Mouse (Mus musculus): ENCODE results near the gene Wwox. TPM values are rescaled to one million over a fixed set of nuclear protein-coding genes. Genes with fewer than 3 reads are reported as not detected.

Wwox gene
- total and polyA plus RNA-seq, 3 experiments, result 7.6 to 61.8 (median 12.2) TPM

DNA sequence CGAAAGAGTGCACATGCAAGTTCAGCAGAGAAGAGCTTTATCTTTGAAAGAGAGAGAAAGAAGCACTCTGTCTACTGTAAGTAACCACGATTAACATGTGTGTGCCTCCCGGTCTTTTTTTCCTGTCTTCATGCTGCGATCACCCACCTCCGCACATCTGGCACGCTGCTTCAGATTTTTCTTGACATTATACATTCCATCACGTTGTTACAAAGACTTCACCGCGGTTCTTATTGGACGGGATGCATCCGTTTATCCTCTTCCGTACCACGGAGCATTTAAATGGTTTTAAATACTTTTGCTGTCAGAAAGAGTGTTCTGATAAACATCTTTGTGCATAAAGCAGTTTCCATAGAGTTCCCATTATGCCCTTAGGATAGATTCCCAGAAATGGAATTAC, 816.1 kb downstream of the Wwox start:
- Histone ChIP-seq H3K9ac (ENCODE audit: control insufficient read depth, low read depth, low read length, poor library complexity, severe bottlenecking) (no peak overlapping the region), H3K36me3 (ENCODE audit: control insufficient read depth in 1 of 2, insufficient read depth in 2 of 2, low read length in 2 of 2) (no peaks in the 10 kb centered on the region), H3K4me1 (ENCODE audit: control insufficient read depth in 1 of 2, insufficient read depth in 2 of 2, low read length in 2 of 2) (no peaks in the 10 kb centered on the region), H3K27ac (ENCODE audit: control insufficient read depth, low read depth, low read length) (no peak overlapping the region), H3K27me3 (ENCODE audit: control insufficient read depth in 1 of 2, insufficient read depth in 2 of 2, low read length in 2 of 2) (no peaks in the 10 kb centered on the region), H3K79me2 (ENCODE audit: control insufficient read depth, insufficient read depth, low read length, poor library complexity) (no peaks in the 10 kb centered on the region), H3K9me3 (replicated peaks; ENCODE audit: insufficient read depth, low read length) (no peaks in the 10 kb centered on the region), H3K4me3 (ENCODE audit: control insufficient read depth in 1 of 2, insufficient read depth in 1 of 2, low read depth in 2 of 2, low read length in 2 of 2) (no peak overlapping the region)
- TF ChIP-seq KAT2A (conservative IDR thresholded peaks at IDR 0.05; ENCODE audit: low read depth, low read length) (no peak), ELF1 (IDR thresholded peaks at IDR 0.05; ENCODE audit: low read depth, low read length) (no peak), MXI1 (IDR thresholded peaks at IDR 0.05; ENCODE audit: low read depth, low read length) (no peak), TCF12 (IDR thresholded peaks at IDR 0.05; ENCODE audit: low read depth, low read length) (no peak), SIN3A (IDR thresholded peaks at IDR 0.05; ENCODE audit: low read length) (no peak)
- DNase-seq (ENCODE audit: low read depth, low spot score), result no peak

DNA sequence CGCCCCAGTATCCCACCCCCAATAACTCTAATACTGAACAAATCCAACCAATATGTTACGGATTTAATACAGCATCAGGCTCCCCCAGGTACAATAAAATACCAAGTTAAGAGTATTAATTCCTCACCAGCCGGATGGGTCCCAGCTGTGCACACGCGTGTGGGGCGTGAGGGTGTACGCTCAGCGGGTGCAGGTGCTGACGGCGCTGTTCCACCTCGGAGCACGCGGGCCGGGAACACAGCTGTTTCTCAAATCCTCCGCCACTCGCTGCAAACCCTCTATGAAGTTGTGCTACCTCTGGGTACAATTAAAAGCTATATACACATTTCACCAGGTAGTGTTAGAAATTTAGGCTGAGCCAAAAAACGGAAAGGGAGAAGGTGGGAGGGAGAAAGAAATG, 818.0 kb downstream of the Wwox start:
- H3K36me3 ChIP-seq (ENCODE audit: control insufficient read depth in 1 of 2, insufficient read depth in 2 of 2, low read length in 2 of 2), result no peaks in the 10 kb centered on the region
- H3K27ac ChIP-seq (ENCODE audit: control insufficient read depth, low read depth, low read length), result no peak overlapping the region
- H3K27me3 ChIP-seq (ENCODE audit: control insufficient read depth in 1 of 2, insufficient read depth in 2 of 2, low read length in 2 of 2), result no peaks in the 10 kb centered on the region
- TF ChIP-seq ZC3H11A (IDR thresholded peaks at IDR 0.05; ENCODE audit: low read depth, low read length), result no peak
- TF ChIP-seq CTCF (IDR thresholded peaks at IDR 0.05 in 2 of 3, conservative IDR thresholded peaks at IDR 0.05 in 1 of 3; ENCODE audit: control insufficient read depth in 1 of 3, insufficient read depth in 1 of 3, low read depth in 2 of 3, low read length in 3 of 3, poor library complexity in 1 of 3, severe bottlenecking in 1 of 3), result no peak
- no peak for TF ChIP-seq POLR2AphosphoS5 (IDR thresholded peaks at IDR 0.05; ENCODE audit: borderline replicate concordance, low read depth, low read length)
- no peak for TF ChIP-seq CHD1 (IDR thresholded peaks at IDR 0.05; ENCODE audit: low read depth, low read length)
- TF ChIP-seq MAFK (IDR thresholded peaks at IDR 0.05; ENCODE audit: borderline replicate concordance, low read depth, low read length), result no peak
- no peak for TF ChIP-seq MAX (IDR thresholded peaks at IDR 0.05; ENCODE audit: low read length)
- TF ChIP-seq CHD2 (IDR thresholded peaks at IDR 0.05; ENCODE audit: low read length), result no peak
- TF ChIP-seq EP300 (IDR thresholded peaks at IDR 0.05; ENCODE audit: low read depth in 1 of 2, low read length in 2 of 2), result no peak
- no peak for TF ChIP-seq TAL1 (IDR thresholded peaks at IDR 0.05; ENCODE audit: low read length)
- no peak for TF ChIP-seq MXI1 (IDR thresholded peaks at IDR 0.05; ENCODE audit: low read depth, low read length)
- TF ChIP-seq TCF12 (IDR thresholded peaks at IDR 0.05; ENCODE audit: low read depth, low read length), result no peak
- no peak for TF ChIP-seq MEF2A (IDR thresholded peaks at IDR 0.05; ENCODE audit: extremely low read depth, insufficient replicate concordance, low read depth, low read length, poor library complexity, severe bottlenecking)
- no peak for TF ChIP-seq USF1 (IDR thresholded peaks at IDR 0.05; ENCODE audit: low read depth, low read length)
- no peak for TF ChIP-seq RAD21 (IDR thresholded peaks at IDR 0.05; ENCODE audit: low read depth, low read length)
- no peak for TF ChIP-seq TBP (IDR thresholded peaks at IDR 0.05; ENCODE audit: low read depth, low read length)
- no peak for TF ChIP-seq GABPA (IDR thresholded peaks at IDR 0.05; ENCODE audit: low read depth, low read length)
- no peak for TF ChIP-seq MYB (IDR thresholded peaks at IDR 0.05; ENCODE audit: low read depth, low read length)
- no peak for TF ChIP-seq NRF1 (IDR thresholded peaks at IDR 0.05; ENCODE audit: insufficient read depth, low read depth, low read length, poor library complexity, severe bottlenecking)
- no peak for TF ChIP-seq ZNF384 (IDR thresholded peaks at IDR 0.05; ENCODE audit: low read depth, low read length)
- TF ChIP-seq HCFC1 (IDR thresholded peaks at IDR 0.05; ENCODE audit: low read depth, low read length), result no peak
- no peak overlapping the region for H3K4me3 ChIP-seq (ENCODE audit: control insufficient read depth in 1 of 2, insufficient read depth in 1 of 2, low read depth in 2 of 2, low read length in 2 of 2)
- no peaks in the 10 kb centered on the region for H3K9me3 ChIP-seq (replicated peaks; ENCODE audit: insufficient read depth, low read length)
- H3K4me1 ChIP-seq (ENCODE audit: control insufficient read depth in 1 of 2, insufficient read depth in 2 of 2, low read length in 2 of 2), result no peaks in the 10 kb centered on the region
- no peak for DNase-seq (ENCODE audit: low read depth, low spot score)
- no peaks in the 10 kb centered on the region for H3K79me2 ChIP-seq (ENCODE audit: control insufficient read depth, insufficient read depth, low read length, poor library complexity)
- H3K9ac ChIP-seq (ENCODE audit: control insufficient read depth, low read depth, low read length, poor library complexity, severe bottlenecking), result no peak overlapping the region
